Mouse (Mus musculus) stomach, embryonic 15.5 days (tissue): ENCODE results near the gene Cdca8. TPM values are rescaled to one million over a fixed set of nuclear protein-coding genes. Genes with fewer than 3 reads are reported as not detected.

ENCODE experiments used
- polyA plus RNA-seq: library from polyadenylated mRNA; unstranded; fragments of >200 nt; fragmentation: Nextera tagmentation; extraction: Ambion mirVana; gene quantifications from 2 replicates; pipeline ENCODE4 v1.2.1, GENCODE M21; 2015

Gene Cdca8
- polyA plus RNA-seq, 1 experiment from 2014 or later: 118 TPM

Other genes with a start within 250 kb of the Cdca8 start
- 79.4 and 82.1 TPM in 2 replicates for gene Utp11, start 245.7 kb downstream of the Cdca8 start, polyA plus RNA-seq
- 12.3 and 14.2 TPM in 2 replicates for gene Fhl3, start 238.6 kb downstream of the Cdca8 start, polyA plus RNA-seq
- 133 and 140 TPM in 2 replicates for gene Sf3a3, start 224.5 kb downstream of the Cdca8 start, polyA plus RNA-seq
- 27.1 and 31.6 TPM in 2 replicates for gene Inpp5b, start 197.5 kb downstream of the Cdca8 start, polyA plus RNA-seq
- 11.7 and 13.2 TPM in 2 replicates for gene Mtf1, start 137.2 kb downstream of the Cdca8 start, polyA plus RNA-seq
- gene Yrdc, start 88.6 kb downstream of the Cdca8 start, polyA plus RNA-seq: 34.2 and 36.1 TPM in 2 replicates
- gene 1110065P20Rik, start 88.1 kb downstream of the Cdca8 start, polyA plus RNA-seq: 60.5 and 63.3 TPM in 2 replicates
- 0.55 and 0.68 TPM in 2 replicates for gene Maneal, start 77.1 kb downstream of the Cdca8 start, polyA plus RNA-seq
- 0.14 and 0.30 TPM in 2 replicates for gene Epha10, start 58.4 kb downstream of the Cdca8 start, polyA plus RNA-seq
- gene 9930104L06Rik, start 2.3 kb downstream of the Cdca8 start, polyA plus RNA-seq: 11.3 and 13.8 TPM in 2 replicates
- gene Rspo1, start 47.1 kb upstream of the Cdca8 start, polyA plus RNA-seq: 12.9 and 14.5 TPM in 2 replicates
- gene Gnl2, start 77.3 kb upstream of the Cdca8 start, polyA plus RNA-seq: 76.1 and 78.3 TPM in 2 replicates
- 0.08 and 0.22 TPM in 2 replicates for gene Dnali1, start 126.4 kb upstream of the Cdca8 start, polyA plus RNA-seq
- gene Snip1, start 127.4 kb upstream of the Cdca8 start, polyA plus RNA-seq: 26.3 and 27.5 TPM in 2 replicates
- gene Meaf6, start 145.8 kb upstream of the Cdca8 start, polyA plus RNA-seq: 45.9 and 52.1 TPM in 2 replicates
- 1.3 and 1.5 TPM in 2 replicates for gene Zc3h12a, start 188.5 kb upstream of the Cdca8 start, polyA plus RNA-seq